Mouse (Mus musculus) left cerebral cortex, postnatal 4 days (tissue): Measurements from ENCODE around the gene Olfr933. TPM values are rescaled to one million over a fixed set of nuclear protein-coding genes. Genes with fewer than 3 reads are reported as not detected.

Experiments
- DNase-seq: peaks from one replicate; pipeline ENCODE4 v3.0.0-alpha.2; 2022
- intact Hi-C: fragments of 180-260 bp; cut with DNase I; formaldehyde crosslinking; loops from one replicate; pipeline ENCODE4 v1.15.1; 2025
- total RNA-seq, 2 experiments: library from RNA; stranded (reverse); gene quantifications; 2 replicates each; pipeline ENCODE4 v1.2.3; 2021

The Olfr933 gene
- total RNA-seq = not detected

GRCm38 (mm10) chr9:38972013-38972412 is at the start of gene Olfr933:
Gene Olfr933, plus strand, starts transcription at chr9:38972313.
- intact Hi-C loops = no loop called here

GRCm38 (mm10) chr9:38929509-38929908 is 42.6 kb upstream of the Olfr933 start, which contains the start of gene Olfr930:
Gene Olfr930, plus strand, starts transcription at chr9:38929809.
- intact Hi-C loops = no loop called here

More at GRCm38 (mm10) chr9:38972013-38972412, at the start of gene Olfr933:
- DNase-seq = no peak

GRCm38 (mm10) chr9:38953401-38954123 is 18.6 kb upstream of the Olfr933 start:
- no peak for DNase-seq
- intact Hi-C loops = no loop called here

More at GRCm38 (mm10) chr9:38929509-38929908, 42.6 kb upstream of the Olfr933 start, which contains the start of gene Olfr930:
- DNase-seq = no peak

DNA sequence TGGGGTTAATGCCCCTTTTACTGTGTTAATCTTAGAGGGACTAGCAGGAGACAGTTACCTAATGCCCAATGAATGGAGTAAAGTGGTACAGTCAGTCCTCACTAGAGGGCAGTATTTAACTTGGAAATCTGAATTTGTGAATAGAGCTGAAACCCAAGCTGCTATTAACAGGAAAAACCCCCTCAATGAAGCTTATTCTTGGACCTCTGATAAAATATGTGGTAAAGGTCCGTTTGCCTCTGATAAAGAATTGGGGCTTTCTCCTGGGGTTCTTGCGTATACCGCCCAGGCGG is 18.0 kb upstream of the Olfr933 start:
- no peak for DNase-seq
- intact Hi-C loops = no loop called here

- DNase-seq = no peak
- intact Hi-C loops = no loop called here
Observed at GRCm38 (mm10) chr9:38988215-38988614, 16.1 kb downstream of the Olfr933 start, which contains the start of gene Olfr934. Gene Olfr934, minus strand, starts transcription at chr9:38988315.

GRCm38 (mm10) chr9:38999583-38999982 is 27.5 kb downstream of the Olfr933 start, which contains the start of gene Olfr935:
Gene Olfr935, minus strand, starts transcription at chr9:38999683.
- no peak for DNase-seq
- intact Hi-C loops = no loop called here

GRCm38 (mm10) chr9:39023277-39023676 is 51.2 kb downstream of the Olfr933 start, which contains the start of gene Olfr146:
Gene Olfr146, minus strand, starts transcription at chr9:39023377.
- no peak for DNase-seq
- intact Hi-C loops = no loop called here

Other genes with a start within 250 kb of the Olfr933 start
- under 1 TPM in 1 of 2 experiments, not detected in 1; 0.06 TPM for gene Olfr920, start 220.0 kb upstream of the Olfr933 start, total RNA-seq
- gene Olfr921, start 199.2 kb upstream of the Olfr933 start, total RNA-seq = not detected
- not detected for gene Olfr922, start 157.7 kb upstream of the Olfr933 start, total RNA-seq
- gene Olfr923, start 145.8 kb upstream of the Olfr933 start, total RNA-seq = not detected
- not detected for gene Olfr924, start 127.9 kb upstream of the Olfr933 start, total RNA-seq
- gene Olfr26, start 117.3 kb upstream of the Olfr933 start, total RNA-seq = not detected
- not detected for gene Olfr926, start 95.2 kb upstream of the Olfr933 start, total RNA-seq
- not detected for gene Olfr930, start 42.5 kb upstream of the Olfr933 start, total RNA-seq
- gene Olfr934, start 16.0 kb downstream of the Olfr933 start, total RNA-seq = not detected
- not detected for gene Olfr935, start 27.4 kb downstream of the Olfr933 start, total RNA-seq
- not detected for gene Olfr146, start 51.1 kb downstream of the Olfr933 start, total RNA-seq
- gene Olfr937, start 92.6 kb downstream of the Olfr933 start, total RNA-seq = not detected
- not detected for gene Olfr938, start 106.6 kb downstream of the Olfr933 start, total RNA-seq
- not detected for gene Olfr27, start 155.8 kb downstream of the Olfr933 start, total RNA-seq
- gene Olfr943, start 194.0 kb downstream of the Olfr933 start, total RNA-seq = not detected
- not detected for gene Olfr944, start 229.6 kb downstream of the Olfr933 start, total RNA-seq